Mouse (Mus musculus): ENCODE measurements around the gene Gm20696.

DNA sequence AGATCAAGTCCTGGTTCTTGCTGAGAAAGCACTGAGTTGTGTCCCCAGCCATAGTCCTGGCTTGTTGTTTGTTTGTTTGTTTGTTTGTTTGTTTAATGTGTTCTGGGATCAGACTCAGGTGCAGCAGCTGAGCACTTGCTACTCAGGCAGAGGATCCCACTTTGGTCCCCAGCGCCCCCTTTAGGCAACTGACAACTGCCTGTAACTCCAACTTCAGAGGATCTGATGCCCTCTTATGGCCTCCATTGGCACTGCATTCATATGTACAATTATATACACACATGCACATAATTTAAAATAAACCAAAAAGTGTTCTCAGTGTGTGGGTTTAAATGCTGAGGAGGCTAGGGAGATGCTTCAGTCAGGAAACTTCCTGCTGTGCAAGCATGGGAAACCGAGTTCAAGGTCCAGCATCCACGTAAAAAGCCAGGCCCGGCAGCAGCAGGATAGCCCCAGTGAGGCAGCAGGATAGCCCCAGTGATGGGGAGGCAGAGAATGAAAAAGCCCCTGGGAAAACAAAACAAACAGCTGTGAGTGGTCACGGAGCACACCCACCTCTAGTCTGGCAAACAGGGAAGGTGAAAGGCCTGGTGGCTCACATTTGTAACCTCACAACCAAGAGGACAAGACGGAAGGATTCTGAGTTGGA is 139.0 kb downstream of the Gm20696 start:
- TF ChIP-seq TAL1 (IDR thresholded peaks at IDR 0.05; ENCODE audit: low read length) (no peak), GATA1 (IDR thresholded peaks at IDR 0.05; ENCODE audit: low read length) (no peak)
